Mouse (Mus musculus) megakaryocyte progenitor cell, adult 5-6 weeks (primary cell): ENCODE data around the gene Ppm1j. TPM values are rescaled to one million over a fixed set of nuclear protein-coding genes. Genes with fewer than 3 reads are reported as not detected.
A peak's percentile ranks its signal among the peaks of the same experiment; 100 is the strongest.

Experiments used
- ATAC-seq: replicated peaks from 2 replicates; pipeline ENCODE4 v1.8.0; 2016; ENCODE audit warnings: mild to moderate bottlenecking, moderate TSS enrichment, inconsistent platforms; ENCODE audit not compliant: poor library complexity
- total RNA-seq, 2 experiments: library from RNA; stranded (forward) in 1 of 2; stranded (reverse) in 1 of 2; fragments of 157-497, 149-512 nt in 1 of 2; fragments of 200-1000 nt in 1 of 2; gene quantifications; 2 replicates each; pipeline versions ENCODE4 v1.2.3 to v1.2.4; 2015 to 2017

Gene Ppm1j
- not detected in 2 replicates for total RNA-seq (2015)
- total RNA-seq (2017): not detected in 2 replicates

DNA sequence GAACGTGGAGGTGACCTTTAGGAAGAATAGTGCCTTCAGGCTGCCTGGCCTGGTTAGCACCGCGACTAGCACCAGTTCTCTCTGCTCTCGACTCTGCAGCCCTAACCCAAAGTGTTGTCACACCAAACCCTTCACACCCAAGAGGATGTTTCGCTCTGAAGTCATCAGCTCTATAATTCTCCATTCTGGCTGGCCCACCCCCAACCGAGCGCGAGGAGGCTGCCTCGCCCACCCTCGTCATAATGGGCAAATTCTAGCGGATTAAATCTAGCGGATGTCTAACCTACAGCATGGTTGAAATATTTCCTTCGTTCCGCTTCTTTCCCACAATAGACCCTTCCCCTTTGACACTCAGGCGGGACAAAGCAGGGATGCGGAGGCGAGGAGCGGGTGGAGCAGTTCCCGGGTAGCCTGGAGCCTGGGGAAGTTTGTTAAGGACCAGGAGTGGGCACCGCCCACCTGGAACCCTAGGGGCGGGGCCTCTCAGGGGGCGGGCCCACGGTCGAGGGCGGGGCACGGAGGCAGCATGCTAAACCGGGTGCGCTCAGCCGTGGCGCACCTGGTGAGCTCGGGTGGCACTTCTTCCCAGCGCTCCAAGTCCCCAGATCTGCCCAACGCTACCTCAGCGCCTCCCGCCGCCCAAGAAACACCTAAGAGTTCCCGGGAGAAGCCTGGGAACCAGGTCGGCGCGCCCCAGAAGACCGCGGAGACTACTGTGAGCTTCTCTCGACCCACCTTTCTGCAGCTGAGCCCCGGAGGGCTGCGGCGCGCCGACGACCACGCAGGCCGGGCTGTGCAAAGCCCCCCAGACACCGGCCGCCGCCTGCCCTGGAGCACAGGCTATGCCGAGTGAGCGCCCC lies at the start of gene Ppm1j:
TSS of gene Ppm1j (plus strand) at position 496 of the 860 bp plus-strand sequence.
- peak; percentile 33; the same call in 1 of the 2 replicates for ATAC-seq

GRCm38 (mm10) chr3:104732907-104733306 lies 47.9 kb upstream of the Ppm1j start:
- no peak for ATAC-seq

DNA sequence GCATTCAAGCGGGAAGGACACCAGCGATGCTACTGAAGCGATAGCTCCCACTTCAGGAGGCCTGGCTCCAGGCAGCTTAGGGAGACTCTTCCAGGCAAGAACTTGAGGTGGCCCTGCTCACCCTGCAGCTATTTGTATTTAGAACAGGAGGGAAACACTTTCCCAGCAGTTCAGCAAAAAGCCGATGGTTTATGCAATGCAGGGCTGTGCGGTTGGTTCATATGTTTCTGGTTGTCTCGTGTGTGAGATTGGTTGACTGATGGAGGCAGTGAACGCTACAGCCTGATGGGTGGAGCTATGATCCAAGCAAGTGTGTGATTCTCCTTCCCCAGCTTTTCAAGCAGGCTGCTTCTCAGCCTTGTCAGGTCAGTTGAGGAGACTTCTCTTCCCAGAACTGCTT lies 46.2 kb upstream of the Ppm1j start:
- ATAC-seq: no peak

GRCm38 (mm10) chr3:104741954-104742353 lies 38.9 kb upstream of the Ppm1j start:
- ATAC-seq: no peak

DNA sequence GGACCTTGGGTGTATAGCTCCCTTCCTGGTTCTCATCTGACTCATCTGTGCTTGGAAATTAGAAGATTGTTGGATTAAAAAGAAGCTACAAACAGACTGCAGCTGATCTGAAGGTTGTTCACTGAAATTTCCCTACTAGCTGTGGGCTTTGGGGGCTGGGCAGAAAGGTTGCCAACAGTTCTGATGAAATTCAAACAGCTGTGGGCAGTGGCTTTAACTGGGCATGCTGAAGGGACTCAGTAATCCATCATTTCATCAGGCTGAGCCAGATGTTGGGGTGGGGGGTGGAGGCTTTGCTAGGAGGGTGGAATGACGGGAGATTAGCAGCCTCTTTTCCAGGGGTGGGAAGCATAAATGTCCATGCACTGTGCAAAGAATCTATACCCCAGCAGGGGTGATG lies 37.7 kb upstream of the Ppm1j start:
- peak; percentile 34; the same call in 1 of the 2 replicates for ATAC-seq

GRCm38 (mm10) chr3:104743864-104744263 lies 37.0 kb upstream of the Ppm1j start:
- ATAC-seq: peak; percentile 87

- peak; percentile 78 for ATAC-seq
Observed at GRCm38 (mm10) chr3:104752845-104753244, 28.0 kb upstream of the Ppm1j start.

DNA sequence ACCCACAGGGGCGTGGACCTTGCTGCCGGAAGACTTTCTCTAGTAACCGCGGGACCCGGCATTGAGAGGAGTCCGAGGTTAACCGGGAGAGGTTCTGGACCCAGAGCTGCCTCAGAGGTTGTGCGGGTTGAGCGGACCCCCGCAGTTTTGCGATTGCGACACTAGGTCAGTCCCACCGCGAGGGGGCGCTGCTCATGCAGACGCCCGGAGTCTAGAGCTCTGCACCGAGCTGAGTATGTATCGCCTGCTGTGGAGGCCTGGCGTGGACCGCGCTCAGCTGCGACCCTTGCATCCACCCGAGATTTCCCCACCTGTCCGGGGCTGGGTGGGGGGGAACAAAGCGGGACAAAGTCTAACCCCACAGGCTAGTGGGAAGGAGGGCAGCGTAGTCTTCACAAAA lies 22.4 kb upstream of the Ppm1j start:
- ATAC-seq: peak; percentile 87

DNA sequence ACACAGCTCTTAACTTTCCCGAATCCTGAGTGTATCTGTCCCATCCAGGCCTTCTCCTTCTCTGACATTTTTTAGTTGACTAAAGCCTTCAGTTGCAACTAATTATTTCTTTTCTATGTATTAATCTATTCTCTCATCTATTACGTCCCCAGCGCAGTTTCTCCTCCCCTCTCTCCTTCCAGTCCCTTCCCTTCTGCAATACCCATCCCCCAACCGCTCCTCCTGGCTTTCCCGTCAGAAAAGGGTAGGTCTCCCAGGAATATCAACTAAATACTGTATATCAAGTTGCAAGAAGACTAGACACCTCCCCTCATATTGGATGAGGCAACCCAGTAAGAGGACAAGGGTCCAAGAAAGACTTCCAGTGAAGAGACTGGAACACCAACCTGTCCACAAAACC lies 22.0 kb upstream of the Ppm1j start:
- ATAC-seq: no peak

DNA sequence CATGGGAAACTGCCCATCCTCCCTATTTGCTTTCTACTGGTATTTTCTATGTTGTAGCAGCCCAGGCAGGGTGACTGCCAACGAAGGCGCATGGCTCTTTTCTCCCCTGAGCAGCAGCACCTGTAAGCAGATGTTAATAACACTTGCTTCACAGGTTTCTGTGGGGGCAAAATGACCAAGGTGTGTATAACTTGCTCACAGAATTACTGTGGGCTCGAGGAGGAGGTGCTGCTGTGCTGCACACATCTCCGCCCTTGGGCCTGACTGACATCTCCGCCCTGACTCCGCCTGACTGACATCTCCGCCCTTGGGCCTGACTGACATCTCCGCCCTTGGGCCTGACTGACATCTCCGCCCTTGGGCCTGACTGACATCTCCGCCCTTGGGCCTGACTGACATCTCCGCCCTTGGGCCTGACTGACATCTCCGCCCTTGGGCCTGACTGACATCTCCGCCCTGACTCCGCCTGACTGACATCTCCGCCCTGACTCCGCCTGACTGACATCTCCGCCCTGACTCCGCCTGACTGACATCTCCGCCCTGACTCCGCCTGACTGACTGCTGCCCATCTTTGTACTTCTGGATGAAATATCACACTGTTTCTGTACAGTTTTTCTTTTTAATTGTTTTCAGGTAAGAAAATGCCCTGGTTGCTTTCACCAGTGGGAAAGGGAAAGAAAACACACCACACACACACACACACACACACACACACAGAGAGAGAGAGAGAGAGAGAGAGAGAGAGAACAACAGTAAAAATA lies 18.6 kb upstream of the Ppm1j start:
- peak; percentile 66 for ATAC-seq

DNA sequence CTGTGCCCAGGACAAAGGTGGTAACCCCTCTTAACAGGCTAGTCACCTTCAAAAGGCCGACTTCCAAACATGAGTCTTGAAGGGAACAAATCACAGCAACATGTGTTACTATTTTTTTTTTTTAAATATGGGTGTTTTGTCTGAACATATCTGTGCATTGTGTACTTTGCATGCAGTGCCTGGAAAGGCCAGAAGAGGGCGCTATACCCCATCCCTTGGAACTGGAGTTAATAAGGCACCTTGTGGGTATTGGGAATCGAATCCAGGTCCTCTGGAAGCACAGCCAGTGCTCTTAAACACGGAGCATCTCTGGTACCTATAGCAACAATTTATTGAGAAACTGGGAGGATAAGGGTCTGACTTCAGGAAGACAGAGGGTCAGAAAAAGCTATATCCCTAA lies 15.8 kb upstream of the Ppm1j start:
- peak; percentile 46; the same call in 1 of the 2 replicates for ATAC-seq

- ATAC-seq: no peak
Observed at GRCm38 (mm10) chr3:104767141-104767540, 13.7 kb upstream of the Ppm1j start.

GRCm38 (mm10) chr3:104767716-104768115 lies 13.1 kb upstream of the Ppm1j start:
- ATAC-seq: no peak

GRCm38 (mm10) chr3:104769135-104769534 lies 11.7 kb upstream of the Ppm1j start:
- ATAC-seq: no peak

- ATAC-seq: peak; percentile 72
Observed at GRCm38 (mm10) chr3:104770035-104770434, 10.8 kb upstream of the Ppm1j start.

- ATAC-seq: no peak
Observed at GRCm38 (mm10) chr3:104770918-104771317, 9.9 kb upstream of the Ppm1j start.

GRCm38 (mm10) chr3:104771460-104771859 lies 9.4 kb upstream of the Ppm1j start:
- ATAC-seq: no peak

DNA sequence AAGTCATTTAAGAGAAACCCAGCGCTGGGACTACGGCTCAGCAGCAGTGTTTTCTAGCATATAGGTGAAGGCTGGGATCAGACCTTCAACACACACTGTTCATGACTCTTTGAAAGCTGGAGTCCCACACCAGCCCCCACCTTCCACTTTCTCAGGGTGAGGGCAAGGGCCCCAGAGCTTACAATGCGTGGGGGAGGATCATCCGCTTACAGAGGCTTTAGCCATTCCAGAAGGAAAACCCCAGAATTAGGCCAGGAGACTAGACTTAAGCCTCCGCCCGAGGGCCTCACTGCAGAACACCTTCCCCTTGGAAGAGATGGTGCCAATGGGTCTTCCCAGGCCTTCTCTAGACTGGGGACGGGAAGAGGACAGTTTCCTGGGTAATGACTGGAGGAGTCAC lies 7.6 kb upstream of the Ppm1j start:
- no peak for ATAC-seq

DNA sequence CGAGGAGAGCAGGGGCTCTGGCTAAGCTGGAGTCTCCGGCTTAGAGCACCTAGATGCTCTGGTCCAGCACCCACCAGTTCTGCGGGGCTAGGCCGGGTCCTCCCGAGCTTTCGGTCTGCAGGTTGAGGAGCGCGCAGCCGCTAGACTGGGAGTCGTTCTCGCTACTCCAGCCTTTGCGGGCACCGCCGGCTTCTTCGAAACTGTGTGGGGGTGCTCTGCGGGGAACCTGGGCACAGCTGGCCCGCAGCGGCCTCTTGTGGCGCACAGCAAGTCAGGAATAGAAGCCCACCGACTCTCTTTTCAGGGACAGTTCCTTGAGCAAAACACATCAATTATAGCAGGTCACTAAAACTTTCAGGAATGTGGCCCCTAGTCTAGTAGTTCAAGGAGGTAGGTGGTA lies 3.5 kb upstream of the Ppm1j start:
- peak; percentile 26; the same call in 1 of the 2 replicates for ATAC-seq

DNA sequence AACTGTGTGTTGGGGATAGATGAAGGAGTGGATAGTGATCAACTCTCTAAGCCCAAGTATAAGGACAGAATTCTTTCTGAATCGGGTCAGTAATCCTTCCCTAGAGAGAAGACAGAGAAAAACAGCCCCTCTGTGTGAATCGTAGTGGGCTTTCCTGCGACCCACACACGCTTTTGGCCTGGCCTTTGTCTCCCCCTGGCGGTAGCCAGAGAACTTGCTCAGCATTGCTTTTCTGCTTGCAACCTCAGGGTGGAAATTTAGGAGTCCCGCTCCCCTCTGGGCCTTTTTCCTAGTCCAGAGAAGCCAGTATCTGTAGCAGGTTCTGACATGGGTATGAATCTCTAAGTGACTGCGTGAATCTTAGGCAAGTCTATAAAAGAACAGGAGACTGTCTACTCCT lies 907 bp upstream of the Ppm1j start:
- peak; percentile 66 for ATAC-seq

DNA sequence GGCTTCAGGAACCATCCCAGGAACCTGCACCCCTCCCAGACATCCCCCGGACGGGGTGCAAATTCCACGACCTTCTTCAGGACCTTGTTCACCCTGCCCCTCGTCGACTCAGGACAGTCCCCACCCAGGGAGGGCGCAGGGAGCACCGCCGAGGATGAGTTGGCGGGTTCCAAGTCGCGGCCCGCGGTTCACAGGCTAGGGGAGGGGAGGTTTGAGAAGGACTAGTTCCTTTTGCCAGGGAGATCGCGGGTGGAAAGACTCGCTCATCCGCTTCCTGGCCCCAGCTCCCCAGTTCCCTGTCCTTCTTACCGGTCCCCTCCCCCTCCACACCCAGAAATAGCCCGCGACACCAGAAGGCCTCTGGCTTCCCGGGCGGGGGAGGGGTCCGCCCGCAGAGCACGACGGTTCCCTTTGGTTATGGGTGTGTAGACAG lies 631 bp downstream of the Ppm1j start, which contains the start of gene Fam19a3:
TSS of gene Fam19a3 (minus strand) at position 370 of the 433 bp plus-strand sequence.
- ATAC-seq: 0 out of 2 replicates have a peak, but pooled peaks have one; percentile 11
